Comparison of ENCODE assay signal across 17 mouse cellular contexts in the genomic region with DNA sequence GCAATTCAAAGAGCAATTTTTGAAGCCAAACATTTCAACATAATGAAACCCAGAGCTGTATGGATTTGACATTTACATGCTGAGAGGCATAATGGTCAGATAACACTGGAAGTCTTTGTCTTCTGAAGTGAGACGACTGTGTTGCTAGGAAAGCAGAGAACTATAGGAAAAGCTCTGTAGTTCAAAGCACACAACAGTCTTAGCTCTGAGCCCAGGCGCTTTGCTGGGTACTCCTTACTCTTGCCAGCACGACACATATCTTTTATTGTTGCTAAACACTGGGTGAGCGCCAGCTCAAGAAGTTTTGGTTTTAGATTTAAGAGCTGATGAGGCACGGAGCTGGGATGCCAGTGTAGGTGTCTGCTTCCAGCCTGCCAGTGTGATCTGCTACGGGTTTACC. TPM values are rescaled to one million over a fixed set of nuclear protein-coding genes. Genes with fewer than 3 reads are reported as not detected.
DNase-seq lines count a peak whose midpoint lies in the region; ATAC-seq and TF ChIP-seq lines count a peak whose summit lies in the region.
"Had no signal": no experiment of that assay in that cellular context is flagged by ENCODE, and none has a peak within 500 bp of the region (broad histone marks: within the 10 kb centered on the region; RNA-seq: fewer than 3 reads in every experiment).

No protein-coding gene starts in this region.

- H3K27ac ChIP-seq in heart, embryonic 13.5 days (replicated peaks) = no peak overlapping the region
- H3K27ac ChIP-seq in midbrain, embryonic 13.5 days = peak overlapping the region; percentile 44; the same call in 1 of the 2 replicates
- H3K27ac ChIP-seq in midbrain, embryonic 10.5 days (replicated peaks) = no peak overlapping the region
- H3K27ac ChIP-seq in hindbrain, embryonic 11.5 days (ENCODE audit: low read depth, low read length) = no peak overlapping the region
- H3K27ac ChIP-seq in liver, embryonic 11.5 days (ENCODE audit: low read depth, low read length) = no peak overlapping the region
- H3K27ac ChIP-seq: limb, embryonic 12.5 days had no signal

- H3K36me3 ChIP-seq in heart, embryonic 13.5 days = no peaks in the 10 kb centered on the region
- no peaks in the 10 kb centered on the region for H3K36me3 ChIP-seq in midbrain, embryonic 13.5 days
- no peaks in the 10 kb centered on the region for H3K36me3 ChIP-seq in midbrain, embryonic 10.5 days
- no peaks in the 10 kb centered on the region for H3K36me3 ChIP-seq in hindbrain, embryonic 11.5 days (ENCODE audit: control insufficient read depth, insufficient read depth, low read length)
- no peaks in the 10 kb centered on the region for H3K36me3 ChIP-seq in myocyte (ENCODE audit: control insufficient read depth, insufficient read depth)
- H3K36me3 ChIP-seq in liver, embryonic 11.5 days (ENCODE audit: control insufficient read depth, insufficient read depth, low read length) = no peaks in the 10 kb centered on the region
- H3K36me3 ChIP-seq: limb, embryonic 12.5 days had no signal

- WGBS in heart, embryonic 13.5 days = 50% methylated on average over 6 of the region's 6 CpGs
- WGBS in midbrain, embryonic 13.5 days = 16% methylated on average over 6 of the region's 6 CpGs
- WGBS in midbrain, embryonic 10.5 days = 39% methylated on average over 6 of the region's 6 CpGs
- WGBS in hindbrain, embryonic 11.5 days = 35% methylated on average over 6 of the region's 6 CpGs
- WGBS in liver, embryonic 11.5 days = 71% methylated on average over 6 of the region's 6 CpGs

- H3K27me3 ChIP-seq in heart, embryonic 13.5 days (replicated peaks) = no peaks in the 10 kb centered on the region
- H3K27me3 ChIP-seq in midbrain, embryonic 13.5 days = no peaks in the 10 kb centered on the region
- peaks cover 3% of the 10 kb centered on the region; the same call in 1 of the 2 replicates for H3K27me3 ChIP-seq in midbrain, embryonic 10.5 days (ENCODE audit: low read depth, poor library complexity, severe bottlenecking)
- no peaks in the 10 kb centered on the region for H3K27me3 ChIP-seq in hindbrain, embryonic 11.5 days (ENCODE audit: control insufficient read depth, insufficient read depth, low read length)
- H3K27me3 ChIP-seq in myocyte (ENCODE audit: control insufficient read depth, insufficient read depth, insufficient read length) = no peaks in the 10 kb centered on the region
- no peaks in the 10 kb centered on the region for H3K27me3 ChIP-seq in liver, embryonic 11.5 days (replicated peaks; ENCODE audit: control insufficient read depth, insufficient read depth, low read length)
- H3K27me3 ChIP-seq: limb, embryonic 12.5 days had no signal

- H3K9me3 ChIP-seq in heart, embryonic 13.5 days = no peaks in the 10 kb centered on the region
- H3K9me3 ChIP-seq in midbrain, embryonic 13.5 days = no peaks in the 10 kb centered on the region
- no peaks in the 10 kb centered on the region for H3K9me3 ChIP-seq in midbrain, embryonic 10.5 days (replicated peaks)
- H3K9me3 ChIP-seq in hindbrain, embryonic 11.5 days (ENCODE audit: control insufficient read depth, low read length) = no peaks in the 10 kb centered on the region
- no peaks in the 10 kb centered on the region for H3K9me3 ChIP-seq in liver, embryonic 11.5 days (ENCODE audit: control insufficient read depth, low read length)
- H3K9me3 ChIP-seq: limb, embryonic 12.5 days had no signal

- no peak overlapping the region for H3K4me3 ChIP-seq in heart, embryonic 13.5 days
- H3K4me3 ChIP-seq in midbrain, embryonic 13.5 days (replicated peaks) = no peak overlapping the region
- H3K4me3 ChIP-seq in midbrain, embryonic 10.5 days = no peak overlapping the region
- H3K4me3 ChIP-seq in hindbrain, embryonic 11.5 days (ENCODE audit: low read depth, low read length) = no peak overlapping the region
- no peak overlapping the region for H3K4me3 ChIP-seq in myocyte
- no peak overlapping the region for H3K4me3 ChIP-seq in liver, embryonic 11.5 days (ENCODE audit: low read depth, low read length)
- H3K4me3 ChIP-seq: gastrocnemius, adult 2 months; limb, embryonic 12.5 days had no signal

- TF ChIP-seq POLR2A in myocyte (IDR thresholded peaks at IDR 0.05; ENCODE audit: insufficient read length, low read depth) = no peak

- DNase-seq in heart, postnatal 14 days = no peak
- no peak for DNase-seq in midbrain, embryonic 10.5 days (ENCODE audit: low spot score)
- peak; percentile 28 for DNase-seq in hindbrain, embryonic 11.5 days (ENCODE audit: low spot score)
- DNase-seq in liver, embryonic 11.5 days (ENCODE audit: low spot score) = no peak
- DNase-seq: adrenal gland, postnatal 36 days; gastrocnemius, adult 2 months; heart, postnatal 36 days; kidney, postnatal 14 days; layer of hippocampus, adult 9-11 months; retina, postnatal 1 day had no signal

- peaks cover 18% of the 10 kb centered on the region for H3K4me1 ChIP-seq in heart, embryonic 13.5 days
- 0 out of 2 replicates have a peak, but pooled peaks cover 20% of the 10 kb centered on the region for H3K4me1 ChIP-seq in midbrain, embryonic 13.5 days (replicated peaks)
- H3K4me1 ChIP-seq in midbrain, embryonic 10.5 days = peaks cover 26% of the 10 kb centered on the region
- no peaks in the 10 kb centered on the region for H3K4me1 ChIP-seq in hindbrain, embryonic 11.5 days (replicated peaks; ENCODE audit: control insufficient read depth, insufficient read depth, low read length)
- no peaks in the 10 kb centered on the region for H3K4me1 ChIP-seq in liver, embryonic 11.5 days (replicated peaks; ENCODE audit: control insufficient read depth, insufficient read depth, low read length)

- H3K4me2 ChIP-seq in heart, embryonic 13.5 days = no peak overlapping the region
- no peak overlapping the region for H3K4me2 ChIP-seq in midbrain, embryonic 13.5 days (replicated peaks)
- H3K4me2 ChIP-seq in hindbrain, embryonic 11.5 days (replicated peaks; ENCODE audit: low read depth, low read length) = no peak overlapping the region
- peak overlapping the region; percentile 12 for H3K4me2 ChIP-seq in myocyte (ENCODE audit: low read depth)
- no peak overlapping the region for H3K4me2 ChIP-seq in liver, embryonic 11.5 days
- H3K4me2 ChIP-seq: limb, embryonic 12.5 days had no signal

- no peak for ATAC-seq in heart, embryonic 13.5 days (ENCODE audit: extremely low read depth, insufficient number of reproducible peaks, low FRiP score, low TSS enrichment)
- no peak for ATAC-seq in midbrain, embryonic 13.5 days
- no peak for ATAC-seq in hindbrain, embryonic 11.5 days (ENCODE audit: low FRiP score)
- no peak for ATAC-seq in liver, embryonic 11.5 days (replicated peaks; ENCODE audit: low FRiP score)
- ATAC-seq: intestine, postnatal 0 days; lung, postnatal 0 days had no signal

- intact Hi-C loops in heart, postnatal 14 days (cut with DNase I) = no loop called here

- H3K79me2 ChIP-seq in myocyte (ENCODE audit: control insufficient read depth, insufficient read depth) = no peaks in the 10 kb centered on the region

- 0 out of 2 replicates have a peak overlapping the region, but pooled peaks have one; percentile 44 for H3K9ac ChIP-seq in heart, embryonic 13.5 days
- H3K9ac ChIP-seq in midbrain, embryonic 13.5 days (replicated peaks) = no peak overlapping the region
- H3K9ac ChIP-seq in hindbrain, embryonic 11.5 days (ENCODE audit: low read depth, low read length) = no peak overlapping the region
- no peak overlapping the region for H3K9ac ChIP-seq in liver, embryonic 11.5 days (ENCODE audit: low read depth, low read length)
- H3K9ac ChIP-seq: limb, embryonic 12.5 days had no signal

- no peak overlapping the region for H3ac ChIP-seq in myocyte (ENCODE audit: control insufficient read depth, insufficient read length)

TF ChIP-seq in myocyte, 11 proteins besides CTCF, POLR2A, EP300 and RAD21:
- TF ChIP-seq REST (IDR thresholded peaks at IDR 0.05; ENCODE audit: insufficient read depth, insufficient read length) (no peak), MYOG (IDR thresholded peaks at IDR 0.05; ENCODE audit: control insufficient read depth in 1 of 3, insufficient read depth in 1 of 3, insufficient read length in 2 of 3, low read depth in 2 of 3) (peak in 1 of 3 experiments; percentile 19), MYOD1 (IDR thresholded peaks at IDR 0.05; ENCODE audit: control insufficient read depth in 1 of 3, insufficient read length in 2 of 3, low read depth in 2 of 3) (peak in 1 of 3 experiments; percentile 22)

RNA-seq across cellular contexts. Expression of a gene that starts 15.8 kb away (rescaled TPM):
- 124 and 138 TPM in 2 replicates for polyA plus RNA-seq in heart, embryonic 13.5 days (2015; fragmentation: Nextera tagmentation; extraction: Ambion mirVana)
- 10 to 100 TPM; 89.0 to 89.7 TPM for total RNA-seq in heart, postnatal 14 days (2021)
- 35.1 and 40.7 TPM in 2 replicates for polyA plus RNA-seq in midbrain, embryonic 13.5 days (2015; fragmentation: Nextera tagmentation; extraction: Ambion mirVana)
- 41.0 and 41.6 TPM in 2 replicates for polyA plus RNA-seq in midbrain, embryonic 10.5 days (2016; fragmentation: Nextera tagmentation; extraction: Ambion mirVana)
- 32.9 and 34.6 TPM in 2 replicates for polyA plus RNA-seq in hindbrain, embryonic 11.5 days (2014; fragmentation: Nextera tagmentation; extraction: Ambion mirVana)
- polyA plus RNA-seq in myocyte (2012; fragmentation: generic; extraction: Trizol) = 52.6 TPM
- 44.1 and 45.2 TPM in 2 replicates for polyA plus RNA-seq in liver, embryonic 11.5 days (2014; fragmentation: Nextera tagmentation; extraction: Ambion mirVana)
- total RNA-seq: MEL had no signal
